Mouse (Mus musculus) spleen, adult 10 weeks (tissue): ENCODE results near the gene Defb36. TPM values are rescaled to one million over a fixed set of nuclear protein-coding genes. Genes with fewer than 3 reads are reported as not detected.

Experiments used
- polyA plus RNA-seq: library from polyadenylated mRNA; stranded (reverse); fragments of 350-450 nt; fragmentation: Illumina TruSeq; extraction: RNeasy Lipid Tissue Mini Kit (QIAGEN cat#74804); gene quantifications from one replicate; pipeline ENCODE4 v1.2.3, GENCODE M21; 2015; ENCODE audit warnings: low replicate concordance; ENCODE audit not compliant: insufficient read depth

Defb36 gene
- not detected for polyA plus RNA-seq

GRCm38 (mm10) chr2:152604057-152604456, at the start of gene Defb36:
Defb36 (plus strand) TSS chr2:152604327.

GRCm38 (mm10) chr2:152569038-152569437, 35.1 kb upstream of the Defb36 start, which contains the start of gene Gm17416:
Gm17416 (plus strand) TSS chr2:152569338.

GRCm38 (mm10) chr2:152572114-152572794, 31.9 kb upstream of the Defb36 start, which contains the start of gene Defb21:
Defb21 (plus strand) TSS chr2:152572744.

GRCm38 (mm10) chr2:152580107-152580506, 24.0 kb upstream of the Defb36 start, which contains the start of gene Defb19:
Defb19 (minus strand) TSS chr2:152580312.

GRCm38 (mm10) chr2:152599299-152599698, 4.8 kb upstream of the Defb36 start, which contains the start of gene Defb45:
Defb45 (minus strand) TSS chr2:152599399.

GRCm38 (mm10) chr2:152622953-152623352, 18.8 kb downstream of the Defb36 start, which contains the start of gene Defb25:
Defb25 (minus strand) TSS chr2:152623053.

GRCm38 (mm10) chr2:152626774-152627591, 22.9 kb downstream of the Defb36 start, which contains the start of gene Rem1:
Rem1 (plus strand) TSS chr2:152626951.

Other genes with a start within 250 kb of the Defb36 start
- gene Nrsn2, start 227.7 kb upstream of the Defb36 start, polyA plus RNA-seq = not detected
- gene Sox12, start 206.3 kb upstream of the Defb36 start, polyA plus RNA-seq = 1.0 TPM
- 2.3 TPM for gene Zcchc3, start 189.3 kb upstream of the Defb36 start, polyA plus RNA-seq
- gene 6820408C15Rik, start 188.7 kb upstream of the Defb36 start, polyA plus RNA-seq = not detected
- not detected for gene Defb23, start 139.7 kb upstream of the Defb36 start, polyA plus RNA-seq
- not detected for gene Defb20, start 127.3 kb upstream of the Defb36 start, polyA plus RNA-seq
- not detected for gene Defb22, start 114.2 kb upstream of the Defb36 start, polyA plus RNA-seq
- gene Defb26, start 92.6 kb upstream of the Defb36 start, polyA plus RNA-seq = not detected
- gene Defb28, start 86.1 kb upstream of the Defb36 start, polyA plus RNA-seq = not detected
- gene Defb29, start 64.2 kb upstream of the Defb36 start, polyA plus RNA-seq = not detected
- not detected for gene Gm17416, start 35.0 kb upstream of the Defb36 start, polyA plus RNA-seq
- not detected for gene Defb21, start 31.6 kb upstream of the Defb36 start, polyA plus RNA-seq
- not detected for gene Defb19, start 24.0 kb upstream of the Defb36 start, polyA plus RNA-seq
- gene Defb45, start 4.9 kb upstream of the Defb36 start, polyA plus RNA-seq = not detected
- not detected for gene Defb25, start 18.7 kb downstream of the Defb36 start, polyA plus RNA-seq
- gene Rem1, start 22.6 kb downstream of the Defb36 start, polyA plus RNA-seq = 3.6 TPM
- gene H13, start 65.1 kb downstream of the Defb36 start, polyA plus RNA-seq = 77.9 TPM
- gene Mcts2, start 82.7 kb downstream of the Defb36 start, polyA plus RNA-seq = 8.0 TPM
- gene Id1, start 131.9 kb downstream of the Defb36 start, polyA plus RNA-seq = 10.5 TPM
- 0.76 TPM for gene Cox4i2, start 149.8 kb downstream of the Defb36 start, polyA plus RNA-seq
- 34.2 TPM for gene Bcl2l1, start 227.4 kb downstream of the Defb36 start, polyA plus RNA-seq
- 17.3 TPM for gene Tpx2, start 243.6 kb downstream of the Defb36 start, polyA plus RNA-seq